Mouse (Mus musculus): ENCODE results near the gene Naxd. TPM values are rescaled to one million over a fixed set of nuclear protein-coding genes. Genes with fewer than 3 reads are reported as not detected.
"Not testable (repeated sequence)": the region's sequence is repeated elsewhere in the genome, so short reads cannot be mapped to it uniquely, and the experiment has no call there.

The Naxd gene
- polyA plus RNA-seq, 1 experiment: 49.5 TPM

DNA sequence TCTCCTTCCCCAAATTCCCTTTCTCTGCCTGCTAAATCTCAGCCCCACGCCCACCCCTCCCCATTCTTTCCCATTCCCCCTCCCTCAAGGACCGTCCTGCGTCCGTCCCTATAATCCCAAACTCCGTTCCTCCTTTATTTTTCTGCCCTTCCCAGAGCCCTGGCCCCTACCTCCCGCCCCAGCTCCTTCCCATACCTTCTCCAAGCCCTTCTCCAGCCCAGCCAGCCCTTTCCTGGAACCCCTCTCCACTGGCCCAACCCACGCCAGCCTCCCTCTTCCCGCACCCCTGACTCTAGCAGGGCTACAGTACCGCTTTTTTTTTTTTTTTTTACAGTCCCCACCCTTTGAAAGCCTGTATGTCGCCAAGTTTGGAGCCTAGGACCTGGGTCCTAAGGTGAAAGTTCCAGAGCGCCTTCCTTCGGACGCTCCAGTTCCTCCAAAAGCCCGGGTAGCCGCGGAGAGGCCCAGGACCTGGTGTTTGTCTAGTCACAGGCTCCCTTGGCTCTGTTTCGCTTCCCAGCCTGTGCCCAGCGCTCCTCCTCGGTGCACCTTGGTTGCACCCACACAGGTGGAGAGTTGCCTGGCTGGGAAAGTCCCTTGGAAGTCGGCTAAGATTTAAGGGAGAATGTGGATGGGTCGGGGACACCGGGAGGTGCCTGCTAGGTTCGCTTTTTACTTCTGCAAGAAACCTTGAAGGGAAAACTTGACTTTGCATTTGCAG lies 18.3 kb upstream of the Naxd start:
- peaks cover 88% of the 10 kb centered on the region for H3K27me3 ChIP-seq (replicated peaks)
- no peaks in the 10 kb centered on the region for H3K36me3 ChIP-seq (replicated peaks; ENCODE audit: low read length)

DNA sequence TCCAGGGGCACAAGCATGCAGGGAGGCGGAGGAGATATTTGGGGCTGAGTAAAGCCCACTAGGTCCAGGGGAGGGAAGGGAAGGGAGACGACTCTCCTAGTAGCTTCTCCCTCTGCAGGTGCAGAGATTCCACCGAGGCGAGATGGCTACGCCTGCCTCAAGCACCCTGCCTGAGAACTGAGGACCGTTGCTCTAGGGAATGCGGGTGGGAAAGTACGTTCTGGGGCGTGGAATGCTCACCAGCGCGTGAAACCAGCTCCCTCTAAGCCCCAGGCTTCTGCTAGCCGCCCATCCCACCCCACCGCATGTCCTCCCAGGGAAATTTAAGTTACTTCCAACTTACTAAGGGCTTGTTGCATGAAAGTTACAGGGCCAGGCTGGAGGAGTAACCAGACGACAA lies 17.7 kb upstream of the Naxd start:
- peaks cover 88% of the 10 kb centered on the region for H3K27me3 ChIP-seq (replicated peaks)
- H3K9me3 ChIP-seq: no peaks in the 10 kb centered on the region
- H3K4me1 ChIP-seq: peaks cover 46% of the 10 kb centered on the region
- H3K36me3 ChIP-seq (replicated peaks; ENCODE audit: low read length): no peaks in the 10 kb centered on the region
- H3K4me3 ChIP-seq (replicated peaks): no peak overlapping the region
- TF ChIP-seq GATA1 (IDR thresholded peaks at IDR 0.05; ENCODE audit: borderline replicate concordance, low read length) (no peak), FLI1 (IDR thresholded peaks at IDR 0.05; ENCODE audit: low read length) (no peak)

More for the DNA sequence above, 18.3 kb upstream of the Naxd start:
- no peak for TF ChIP-seq FLI1 (IDR thresholded peaks at IDR 0.05; ENCODE audit: low read length)
- TF ChIP-seq GATA1 (IDR thresholded peaks at IDR 0.05; ENCODE audit: borderline replicate concordance, low read length): no peak
- Histone ChIP-seq H3K9me3 (no peaks in the 10 kb centered on the region), H3K4me3 (replicated peaks) (peak overlapping the region; percentile 97), H3K4me1 (peaks cover 52% of the 10 kb centered on the region)

DNA sequence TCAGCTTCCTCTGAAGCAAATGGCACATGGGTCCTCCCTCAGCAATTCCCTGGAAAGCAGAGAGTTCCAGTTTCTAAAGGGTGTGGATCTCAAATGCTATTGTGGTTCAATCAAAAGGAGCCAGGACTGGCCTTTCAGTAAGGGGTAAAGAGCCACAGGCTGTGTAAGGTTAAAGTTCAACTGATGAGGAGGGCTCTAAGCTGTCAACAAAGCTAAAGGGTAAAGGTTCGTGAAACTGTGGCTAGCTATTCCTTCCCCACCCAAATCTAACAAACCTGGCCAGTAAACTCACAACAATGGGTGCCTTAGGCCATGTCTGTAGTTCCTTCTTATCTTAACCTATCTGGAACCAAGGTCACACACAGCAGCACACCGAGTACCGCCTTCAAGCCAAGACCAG lies 15.4 kb upstream of the Naxd start:
- Histone ChIP-seq H3K27me3 (replicated peaks) (peaks cover 80% of the 10 kb centered on the region), H3K9me3 (no peaks in the 10 kb centered on the region), H3K36me3 (replicated peaks; ENCODE audit: low read length) (no peaks in the 10 kb centered on the region), H3K4me1 (peaks cover 40% of the 10 kb centered on the region), H3K4me3 (replicated peaks) (no peak overlapping the region)
- TF ChIP-seq FLI1 (IDR thresholded peaks at IDR 0.05; ENCODE audit: low read length): no peak
- TF ChIP-seq GATA1 (IDR thresholded peaks at IDR 0.05; ENCODE audit: borderline replicate concordance, low read length): no peak

DNA sequence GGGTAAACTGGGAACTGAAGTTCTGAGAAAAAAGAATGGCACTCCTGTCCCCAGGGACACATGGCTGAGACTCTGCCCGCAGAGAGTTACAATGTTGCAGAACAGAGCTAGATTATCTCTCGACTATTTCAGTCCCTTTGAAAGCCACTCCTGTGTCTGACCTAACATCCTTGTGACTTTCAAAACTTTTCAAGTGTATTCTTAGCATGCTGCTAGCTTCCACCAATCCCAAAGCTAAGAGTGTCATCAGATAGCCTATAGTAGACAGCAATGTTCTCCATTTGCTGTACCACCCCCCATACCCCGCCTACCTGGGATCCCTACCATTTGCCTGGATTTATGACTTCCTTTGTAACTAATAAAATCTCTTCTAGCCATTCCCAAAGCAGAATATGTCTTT lies 14.8 kb upstream of the Naxd start:
- Histone ChIP-seq H3K36me3 (replicated peaks; ENCODE audit: low read length) (no peaks in the 10 kb centered on the region), H3K27me3 (replicated peaks) (peaks cover 81% of the 10 kb centered on the region), H3K9me3 (no peaks in the 10 kb centered on the region), H3K4me1 (peaks cover 39% of the 10 kb centered on the region), H3K4me3 (replicated peaks) (no peak overlapping the region)
- TF ChIP-seq GATA1 (IDR thresholded peaks at IDR 0.05; ENCODE audit: borderline replicate concordance, low read length): no peak

DNA sequence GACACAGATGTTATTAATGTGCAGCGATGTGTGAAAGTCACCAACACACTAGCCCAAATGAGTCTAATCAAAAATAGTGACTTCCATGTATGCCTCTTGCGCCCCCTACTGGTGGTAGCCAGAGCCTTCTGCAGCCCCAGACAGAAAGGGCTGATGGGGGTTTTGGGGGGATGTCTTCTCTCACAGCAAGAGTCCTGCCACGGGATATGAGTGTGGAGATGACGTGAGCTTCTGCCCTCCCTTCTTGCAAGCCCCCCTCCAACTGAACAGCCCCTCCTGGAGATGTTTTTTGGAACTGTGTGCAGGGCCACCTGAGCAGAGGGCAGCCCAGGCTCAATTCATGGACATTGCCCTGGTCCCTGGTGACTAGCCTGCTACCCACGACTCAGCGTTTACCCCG lies 11.2 kb upstream of the Naxd start:
- peaks cover 17% of the 10 kb centered on the region for H3K4me1 ChIP-seq
- H3K4me3 ChIP-seq (replicated peaks): no peak overlapping the region
- peaks cover 71% of the 10 kb centered on the region for H3K27me3 ChIP-seq (replicated peaks)
- TF ChIP-seq FLI1 (IDR thresholded peaks at IDR 0.05; ENCODE audit: low read length): no peak
- no peak for TF ChIP-seq GATA1 (IDR thresholded peaks at IDR 0.05; ENCODE audit: borderline replicate concordance, low read length)
- no peaks in the 10 kb centered on the region for H3K9me3 ChIP-seq
- no peaks in the 10 kb centered on the region for H3K36me3 ChIP-seq (replicated peaks; ENCODE audit: low read length)

DNA sequence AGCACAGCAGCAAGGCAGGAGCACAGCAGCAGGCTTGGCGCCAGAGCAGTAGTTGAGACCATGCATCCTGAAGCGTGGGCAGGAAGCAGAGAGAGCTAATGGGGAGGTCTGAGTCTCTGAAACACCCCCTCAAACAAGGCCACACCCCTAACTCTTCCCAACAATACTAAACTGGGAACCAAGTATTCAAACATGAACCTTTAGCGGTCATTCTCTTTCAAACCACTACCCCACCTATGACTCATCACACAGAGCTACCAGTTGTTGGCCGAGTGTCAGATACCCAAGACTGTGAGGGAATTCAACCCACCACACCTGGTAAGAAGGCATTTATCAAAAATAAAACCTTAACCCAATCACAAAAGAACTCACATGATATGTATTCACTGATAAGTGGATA lies 10.1 kb upstream of the Naxd start:
- H3K9me3 ChIP-seq: no peaks in the 10 kb centered on the region
- peak overlapping the region; percentile 54 for H3K4me3 ChIP-seq (replicated peaks)
- peaks cover 65% of the 10 kb centered on the region for H3K27me3 ChIP-seq (replicated peaks)
- TF ChIP-seq FLI1 (IDR thresholded peaks at IDR 0.05; ENCODE audit: low read length) (no peak), GATA1 (IDR thresholded peaks at IDR 0.05; ENCODE audit: borderline replicate concordance, low read length) (no peak)
- H3K4me1 ChIP-seq: peaks cover 17% of the 10 kb centered on the region
- H3K36me3 ChIP-seq (replicated peaks; ENCODE audit: low read length): no peaks in the 10 kb centered on the region

DNA sequence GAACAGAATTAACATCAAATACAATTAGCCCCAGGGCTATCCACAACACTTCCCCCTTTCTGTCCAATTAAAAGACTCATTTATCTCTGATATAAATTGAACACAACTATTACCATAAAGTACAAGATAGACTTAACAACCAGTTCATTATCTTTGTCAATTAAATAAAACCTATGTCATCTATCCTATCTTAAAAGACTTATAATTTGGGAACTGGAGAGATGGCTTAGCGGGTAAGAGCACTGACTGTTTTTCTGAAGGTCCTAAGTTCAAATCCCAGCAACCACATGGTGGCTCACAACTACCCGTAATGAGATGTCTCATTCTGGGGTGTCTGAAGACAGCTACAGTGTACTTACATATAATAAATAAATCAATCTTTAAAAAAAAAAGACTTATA lies 5.0 kb upstream of the Naxd start:
- H3K9me3 ChIP-seq; H3K36me3 ChIP-seq (replicated peaks; ENCODE audit: low read length); H3K4me3 ChIP-seq (replicated peaks): not testable (repeated sequence)
- Histone ChIP-seq H3K4me1 (peaks cover 10% of the 10 kb centered on the region), H3K27me3 (replicated peaks) (peaks cover 27% of the 10 kb centered on the region)

DNA sequence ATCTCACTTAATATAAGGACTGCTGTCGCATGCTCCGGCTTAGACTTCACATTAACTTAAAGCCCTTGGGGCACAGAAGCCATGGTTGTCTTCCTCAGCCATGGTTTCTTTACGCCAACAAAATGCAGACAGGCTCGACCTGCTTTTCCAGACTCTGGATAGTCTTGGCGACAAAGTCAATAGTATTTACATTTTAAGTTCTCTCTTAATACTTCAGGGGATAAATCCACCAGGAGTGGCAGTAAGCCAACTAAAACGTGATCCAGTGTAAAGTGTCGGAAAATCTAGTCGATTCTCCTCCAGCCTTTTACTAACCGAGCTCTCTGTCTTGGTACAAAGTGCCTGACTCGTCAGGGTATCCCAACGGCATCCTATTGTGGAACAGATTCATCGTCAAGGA lies 975 bp downstream of the Naxd start:
- Histone ChIP-seq H3K36me3 (replicated peaks; ENCODE audit: low read length) (peaks cover 28% of the 10 kb centered on the region), H3K9me3 (no peaks in the 10 kb centered on the region), H3K27me3 (replicated peaks) (no peaks in the 10 kb centered on the region), H3K4me3 (replicated peaks) (peak overlapping the region; percentile 97), H3K4me1 (peaks cover 50% of the 10 kb centered on the region)
- TF ChIP-seq FLI1 (IDR thresholded peaks at IDR 0.05; ENCODE audit: low read length) (no peak), GATA1 (IDR thresholded peaks at IDR 0.05; ENCODE audit: borderline replicate concordance, low read length) (no peak)

DNA sequence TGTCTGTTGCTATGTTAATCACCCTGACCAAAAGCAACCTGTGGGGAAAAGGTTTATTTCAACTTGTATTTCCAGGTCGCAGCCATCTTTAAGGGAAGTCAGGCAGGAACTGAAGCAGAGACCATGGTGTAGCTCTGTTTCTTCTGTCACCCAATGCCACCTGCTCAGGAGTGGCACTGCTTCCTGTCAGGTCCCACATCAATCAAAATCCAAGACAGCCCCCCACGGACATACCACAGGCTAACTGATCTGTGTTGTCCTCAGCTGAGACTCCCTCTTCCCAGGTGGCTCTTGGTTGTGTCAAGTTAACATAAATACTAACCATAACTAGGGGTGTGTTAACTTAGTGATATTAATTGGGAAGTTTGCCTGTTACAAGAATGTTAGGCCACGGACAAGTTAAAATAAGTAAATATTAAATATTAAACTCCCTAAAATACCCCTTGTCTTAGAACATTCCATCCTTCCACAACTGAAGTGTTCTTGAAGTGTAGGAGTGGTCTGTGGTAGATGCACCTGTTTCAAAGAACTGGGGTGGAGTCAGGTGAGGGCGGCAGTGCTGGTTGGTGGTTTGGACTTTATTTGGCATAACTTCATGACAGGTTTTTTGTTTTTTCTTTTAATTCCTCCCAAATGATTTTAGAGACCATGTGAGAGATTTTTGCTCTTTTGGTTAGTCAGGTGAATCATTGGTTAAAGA lies 1.6 kb downstream of the Naxd start:
- TF ChIP-seq FLI1 (IDR thresholded peaks at IDR 0.05; ENCODE audit: low read length) (no peak), GATA1 (IDR thresholded peaks at IDR 0.05; ENCODE audit: borderline replicate concordance, low read length) (no peak)
- Histone ChIP-seq H3K27me3 (replicated peaks) (no peaks in the 10 kb centered on the region), H3K4me1 (peaks cover 57% of the 10 kb centered on the region), H3K4me3 (replicated peaks) (peak overlapping the region; percentile 97), H3K9me3 (no peaks in the 10 kb centered on the region), H3K36me3 (replicated peaks; ENCODE audit: low read length) (peaks cover 35% of the 10 kb centered on the region)

DNA sequence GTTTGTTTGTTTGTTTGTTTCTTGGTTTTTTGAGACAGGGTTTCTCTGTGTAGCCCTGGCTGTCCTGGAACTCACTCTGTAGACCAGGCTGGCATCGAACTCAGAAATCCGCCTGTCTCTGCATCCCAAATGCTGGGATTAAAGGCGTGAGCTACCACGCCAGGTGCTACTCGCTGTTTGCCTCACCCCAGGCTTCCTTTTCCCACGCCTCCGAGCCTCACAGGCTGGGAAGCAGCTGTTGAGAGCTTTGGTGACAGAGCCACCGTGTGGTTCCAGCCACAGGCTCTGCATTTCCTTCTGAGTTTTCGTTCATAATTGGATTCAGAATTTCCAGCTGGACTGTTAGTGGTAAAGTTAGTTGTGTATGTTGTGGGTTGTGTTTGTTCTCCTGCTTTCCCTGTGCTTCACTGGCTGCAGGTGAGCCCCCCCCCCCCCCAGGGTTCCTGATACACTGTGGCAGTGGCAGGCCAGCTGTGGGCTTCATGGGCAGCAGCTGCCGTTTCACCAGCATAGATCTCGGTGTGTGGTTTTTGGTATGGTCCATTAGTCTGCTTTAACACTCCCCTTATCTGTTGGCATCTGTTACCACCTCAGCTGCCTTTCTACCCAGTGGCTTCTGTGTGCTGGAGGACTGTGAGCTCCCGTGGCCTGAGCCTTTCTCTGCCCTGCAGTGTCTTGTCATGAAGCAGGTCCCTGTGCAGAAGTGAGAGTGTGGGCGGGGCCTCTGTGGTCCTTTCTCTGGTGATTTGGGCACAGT lies 6.3 kb downstream of the Naxd start:
- TF ChIP-seq FLI1 (IDR thresholded peaks at IDR 0.05; ENCODE audit: low read length) (no peak), GATA1 (IDR thresholded peaks at IDR 0.05; ENCODE audit: borderline replicate concordance, low read length) (no peak)
- no peak overlapping the region for H3K4me3 ChIP-seq (replicated peaks)
- H3K36me3 ChIP-seq (replicated peaks; ENCODE audit: low read length): peaks cover 82% of the 10 kb centered on the region

More for the DNA sequence above, 6.3 kb downstream of the Naxd start:
- Histone ChIP-seq H3K4me1 (peaks cover 66% of the 10 kb centered on the region), H3K9me3 (no peaks in the 10 kb centered on the region), H3K27me3 (replicated peaks) (no peaks in the 10 kb centered on the region)

Measured in megakaryocyte, embryonic 14.5 days (primary cell).